ENCODE assay signal across 14 mouse cellular contexts in the genomic region with DNA sequence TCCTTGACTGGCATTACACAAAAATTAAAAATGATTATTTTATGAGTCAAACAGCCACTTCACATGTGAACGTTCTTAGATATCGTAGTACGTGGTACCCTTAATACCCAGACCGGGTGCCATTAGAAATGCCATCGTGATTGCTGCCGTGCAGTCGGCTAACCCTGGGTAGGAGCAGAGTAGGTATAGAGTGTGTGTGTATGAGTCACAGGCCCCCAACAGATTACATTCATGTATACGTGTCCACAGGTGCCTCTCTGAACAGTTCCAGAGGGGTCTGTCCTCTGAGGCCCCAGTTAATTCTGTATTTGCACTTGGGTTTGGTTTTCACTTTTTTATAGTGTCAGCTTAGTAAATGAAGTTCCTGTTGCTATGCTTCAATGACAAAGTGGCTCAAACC. TPM values are rescaled to one million over a fixed set of nuclear protein-coding genes. Genes with fewer than 3 reads are reported as not detected.
"Had no signal": no experiment of that assay in that cellular context is flagged by ENCODE, and none has a peak within 500 bp of the region (broad histone marks: within the 10 kb centered on the region; RNA-seq: fewer than 3 reads in every experiment).

No protein-coding gene starts in this region.

- H3K4me2 ChIP-seq: limb, embryonic 15.5 days; liver, embryonic 12.5 days; lung, embryonic 14.5 days had no signal

- H3K4me1 ChIP-seq: limb, embryonic 15.5 days; liver, embryonic 12.5 days had no signal

- H3K27ac ChIP-seq: left cerebral cortex, adult 2 months; limb, embryonic 15.5 days; liver, embryonic 12.5 days; midbrain, embryonic 10.5 days had no signal

- H3K4me3 ChIP-seq: left cerebral cortex, adult 2 months; limb, embryonic 15.5 days; liver, embryonic 12.5 days; midbrain, embryonic 10.5 days; myocyte; neural tube, embryonic 13.5 days had no signal

- H3K9me3 ChIP-seq: limb, embryonic 15.5 days; liver, embryonic 12.5 days; midbrain, embryonic 10.5 days; neural tube, embryonic 13.5 days had no signal

- H3K36me3 ChIP-seq: neural tube, embryonic 13.5 days had no signal

- H3K27me3 ChIP-seq: liver, embryonic 12.5 days had no signal

- ATAC-seq: liver, embryonic 12.5 days had no signal

- H3K9ac ChIP-seq: limb, embryonic 15.5 days; liver, embryonic 12.5 days; lung, embryonic 14.5 days had no signal

RNA-seq across cellular contexts. Expression of a gene that starts 34.4 kb away (rescaled TPM):
- total RNA-seq: layer of hippocampus, postnatal 25 days; left cerebral cortex, adult 2 months; left cerebral cortex, postnatal 25 days; megakaryocyte, adult 5-6 weeks had no signal
- polyA plus RNA-seq: kidney, embryonic 16.5 days; limb, embryonic 11.5 days; liver, embryonic 12.5 days; liver, embryonic 16.5 days; lung, embryonic 14.5 days; midbrain, embryonic 10.5 days; myocyte; neural tube, embryonic 13.5 days; small intestine, adult 2 months had no signal
